Mouse (Mus musculus): Measurements from ENCODE around the gene Anxa6. TPM values are rescaled to one million over a fixed set of nuclear protein-coding genes. Genes with fewer than 3 reads are reported as not detected.

The Anxa6 gene
- total and polyA plus RNA-seq, 3 experiments = 47.0 to 49.4 TPM; not detected in 1

DNA sequence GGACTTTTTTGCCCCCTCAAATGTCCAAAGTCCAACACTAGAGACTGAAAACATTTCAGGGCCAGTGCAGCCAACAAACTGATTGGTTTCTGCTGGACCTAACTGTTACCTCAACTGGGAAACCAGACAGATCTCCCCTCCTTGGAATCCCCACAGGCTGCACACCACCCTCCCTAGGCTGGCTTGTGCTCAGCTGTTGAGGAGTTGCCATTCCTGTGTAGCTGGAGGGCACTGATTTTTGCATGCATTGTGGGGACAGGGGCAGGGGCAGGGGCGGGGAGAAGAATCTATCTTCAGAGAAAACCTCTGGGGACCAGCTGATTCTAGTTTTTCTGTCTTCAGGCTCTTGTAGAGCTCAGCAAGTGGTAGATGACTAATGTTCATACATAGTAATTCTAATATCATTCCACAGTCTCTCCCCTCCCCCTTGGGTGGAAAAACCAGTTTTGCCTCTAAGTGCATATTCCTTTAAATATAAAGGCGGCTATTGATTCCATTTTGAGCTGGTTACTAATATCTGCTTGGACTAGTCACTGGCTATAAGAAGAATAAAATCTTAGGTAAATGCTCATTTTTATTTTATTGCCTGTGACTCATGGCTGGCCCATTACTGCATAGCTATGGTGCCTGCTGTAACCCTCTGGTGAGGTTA, 5.9 kb downstream of the Anxa6 start:
- no peaks in the 10 kb centered on the region for H3K27me3 ChIP-seq (ENCODE audit: control insufficient read depth in 1 of 2, insufficient read depth in 2 of 2, low read length in 2 of 2)
- H3K9ac ChIP-seq (ENCODE audit: control insufficient read depth, low read depth, low read length, poor library complexity, severe bottlenecking) = no peak overlapping the region
- no peak overlapping the region for H3K27ac ChIP-seq (ENCODE audit: control insufficient read depth, low read depth, low read length)
- no peak for DNase-seq (ENCODE audit: low read depth, low spot score)
- peaks cover 0 to 28% of the 10 kb centered on the region in 2 experiments; a peak in 2 of 4 replicates for H3K36me3 ChIP-seq (ENCODE audit: control insufficient read depth in 1 of 2, insufficient read depth in 2 of 2, low read length in 2 of 2)
- H3K4me3 ChIP-seq (ENCODE audit: control insufficient read depth in 1 of 2, insufficient read depth in 1 of 2, low read depth in 2 of 2, low read length in 2 of 2) = no peak overlapping the region
- no peaks in the 10 kb centered on the region; the same call in 1 of the 2 replicates for H3K79me2 ChIP-seq (ENCODE audit: control insufficient read depth, insufficient read depth, low read length, poor library complexity)
- TF ChIP-seq TAL1 (IDR thresholded peaks at IDR 0.05; ENCODE audit: low read length) = no peak
- TF ChIP-seq POLR2AphosphoS5 (IDR thresholded peaks at IDR 0.05; ENCODE audit: borderline replicate concordance, low read depth, low read length) = no peak
- TF ChIP-seq SIN3A (IDR thresholded peaks at IDR 0.05; ENCODE audit: low read length) = no peak
- TF ChIP-seq UBTF (IDR thresholded peaks at IDR 0.05; ENCODE audit: borderline replicate concordance, insufficient read depth, low read depth, low read length) = no peak
- TF ChIP-seq MAFK (IDR thresholded peaks at IDR 0.05; ENCODE audit: borderline replicate concordance, low read depth, low read length) = no peak
- H3K4me1 ChIP-seq (ENCODE audit: control insufficient read depth in 1 of 2, insufficient read depth in 2 of 2, low read length in 2 of 2) = peaks cover 6 to 28% of the 10 kb centered on the region in 2 experiments
- no peaks in the 10 kb centered on the region for H3K9me3 ChIP-seq (replicated peaks; ENCODE audit: insufficient read depth, low read length)

DNA sequence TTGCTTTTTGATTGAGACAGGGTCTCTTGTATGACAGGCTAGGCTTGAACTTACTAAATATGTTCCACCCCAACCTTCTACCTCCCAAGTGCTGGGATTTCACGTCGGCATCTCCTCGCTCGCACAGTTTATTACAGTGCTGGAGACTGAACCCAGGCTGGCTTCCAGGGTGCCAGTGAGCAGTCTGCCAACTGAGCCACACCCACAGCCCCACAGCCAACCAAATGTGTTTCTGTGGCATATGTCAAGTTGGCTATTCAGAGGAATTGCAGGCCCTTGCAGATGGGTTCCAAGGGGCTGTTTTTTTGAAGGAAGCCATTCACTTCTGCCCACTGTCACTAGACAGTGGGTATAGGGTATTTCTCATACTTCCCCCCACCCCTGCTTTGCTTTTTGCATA, 7.3 kb downstream of the Anxa6 start:
- peaks cover 4 to 22% of the 10 kb centered on the region in 2 experiments for H3K4me1 ChIP-seq (ENCODE audit: control insufficient read depth in 1 of 2, insufficient read depth in 2 of 2, low read length in 2 of 2)
- TF ChIP-seq MYB (IDR thresholded peaks at IDR 0.05; ENCODE audit: low read depth, low read length) = no peak
- no peak for TF ChIP-seq CHD1 (IDR thresholded peaks at IDR 0.05; ENCODE audit: low read depth, low read length)
- no peak for TF ChIP-seq ZMIZ1 (IDR thresholded peaks at IDR 0.05; ENCODE audit: low read depth, low read length)
- TF ChIP-seq MYC (IDR thresholded peaks at IDR 0.05; ENCODE audit: low read depth, low read length) = no peak
- no peak for DNase-seq (ENCODE audit: low read depth, low spot score)
- no peaks in the 10 kb centered on the region for H3K79me2 ChIP-seq (ENCODE audit: control insufficient read depth, insufficient read depth, low read length, poor library complexity)
- no peak overlapping the region for H3K27ac ChIP-seq (ENCODE audit: control insufficient read depth, low read depth, low read length)
- no peak overlapping the region for H3K4me3 ChIP-seq (ENCODE audit: control insufficient read depth in 1 of 2, insufficient read depth in 1 of 2, low read depth in 2 of 2, low read length in 2 of 2)
- H3K9ac ChIP-seq (ENCODE audit: control insufficient read depth, low read depth, low read length, poor library complexity, severe bottlenecking) = no peak overlapping the region
- peaks cover 0 to 17% of the 10 kb centered on the region in 2 experiments; a peak in 2 of 4 replicates for H3K36me3 ChIP-seq (ENCODE audit: control insufficient read depth in 1 of 2, insufficient read depth in 2 of 2, low read length in 2 of 2)
- H3K9me3 ChIP-seq (replicated peaks; ENCODE audit: insufficient read depth, low read length) = no peaks in the 10 kb centered on the region
- no peaks in the 10 kb centered on the region for H3K27me3 ChIP-seq (ENCODE audit: control insufficient read depth in 1 of 2, insufficient read depth in 2 of 2, low read length in 2 of 2)

DNA sequence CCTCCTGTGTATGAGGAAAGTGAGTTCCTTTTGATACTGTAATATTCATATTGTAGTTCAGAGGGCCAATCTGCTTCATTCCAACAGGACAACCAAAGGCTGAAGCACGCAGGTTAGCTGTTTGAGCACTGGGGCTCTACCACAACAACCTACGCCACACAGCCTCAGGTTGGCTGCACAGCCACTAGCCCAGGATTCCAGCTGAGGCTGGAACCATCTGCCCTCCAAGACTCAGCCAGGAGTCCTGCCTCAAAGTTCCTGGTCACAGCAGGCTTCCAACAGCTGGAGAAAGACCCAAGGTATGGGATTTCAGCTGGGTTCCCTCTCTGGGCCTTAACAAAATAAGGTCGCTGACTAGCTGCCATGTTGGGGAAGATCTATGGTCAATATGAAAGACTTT, 9.7 kb downstream of the Anxa6 start:
- H3K27me3 ChIP-seq (ENCODE audit: control insufficient read depth in 1 of 2, insufficient read depth in 2 of 2, low read length in 2 of 2) = no peaks in the 10 kb centered on the region
- TF ChIP-seq E2F4 (IDR thresholded peaks at IDR 0.05; ENCODE audit: borderline replicate concordance, low read depth, low read length) (no peak), EP300 (IDR thresholded peaks at IDR 0.05; ENCODE audit: low read depth in 1 of 2, low read length in 2 of 2) (no peak), MEF2A (IDR thresholded peaks at IDR 0.05; ENCODE audit: extremely low read depth, insufficient replicate concordance, low read depth, low read length, poor library complexity, severe bottlenecking) (no peak), ZNF384 (IDR thresholded peaks at IDR 0.05; ENCODE audit: low read depth, low read length) (no peak), ZC3H11A (IDR thresholded peaks at IDR 0.05; ENCODE audit: low read depth, low read length) (no peak), POLR2A (IDR thresholded peaks at IDR 0.05; ENCODE audit: control insufficient read depth in 1 of 2, insufficient read depth in 1 of 2, low read depth in 1 of 2, low read length in 2 of 2, poor library complexity in 1 of 2) (no peak)
- peaks cover 4 to 22% of the 10 kb centered on the region in 2 experiments for H3K4me1 ChIP-seq (ENCODE audit: control insufficient read depth in 1 of 2, insufficient read depth in 2 of 2, low read length in 2 of 2)
- no peak for DNase-seq (ENCODE audit: low read depth, low spot score)
- H3K9me3 ChIP-seq (replicated peaks; ENCODE audit: insufficient read depth, low read length) = no peaks in the 10 kb centered on the region
- H3K27ac ChIP-seq (ENCODE audit: control insufficient read depth, low read depth, low read length) = peak overlapping the region; percentile 31
- peaks cover 0 to 17% of the 10 kb centered on the region in 2 experiments; a peak in 2 of 4 replicates for H3K36me3 ChIP-seq (ENCODE audit: control insufficient read depth in 1 of 2, insufficient read depth in 2 of 2, low read length in 2 of 2)
- H3K4me3 ChIP-seq (ENCODE audit: control insufficient read depth in 1 of 2, insufficient read depth in 1 of 2, low read depth in 2 of 2, low read length in 2 of 2) = no peak overlapping the region
- H3K79me2 ChIP-seq (ENCODE audit: control insufficient read depth, insufficient read depth, low read length, poor library complexity) = no peaks in the 10 kb centered on the region
- H3K9ac ChIP-seq (ENCODE audit: control insufficient read depth, low read depth, low read length, poor library complexity, severe bottlenecking) = 0 out of 2 replicates have a peak overlapping the region, but pooled peaks have one; percentile 5
